Mouse (Mus musculus) neutrophil, adult 83 days (primary cell): ENCODE data around the gene 4933427D14Rik. TPM values are rescaled to one million over a fixed set of nuclear protein-coding genes. Genes with fewer than 3 reads are reported as not detected.

Experiments used
- total RNA-seq, 2 experiments: library from RNA; stranded (reverse); gene quantifications; one replicate each; pipeline ENCODE4 v1.2.4; 2023

Gene 4933427D14Rik
- 1 to 10 TPM; 6.8 to 7.9 TPM for total RNA-seq

GRCm38 (mm10) chr11:72207204-72207833 is at the start of gene 4933427D14Rik, which contains the start of gene Txndc17:
Gene 4933427D14Rik (minus strand): TSS chr11:72207459.
Gene Txndc17 (plus strand): TSS chr11:72207547.

GRCm38 (mm10) chr11:72215410-72215797 is 8.1 kb upstream of the 4933427D14Rik start, which contains the start of gene Med31:
Gene Med31 (minus strand): TSS chr11:72215592.

GRCm38 (mm10) chr11:72206341-72207203 is 687 bp downstream of the 4933427D14Rik start, which contains the start of gene Gm43951:
Gene Gm43951 (minus strand): TSS chr11:72206840.

GRCm38 (mm10) chr11:72135383-72136158 is 71.7 kb downstream of the 4933427D14Rik start, which contains the start of gene Pitpnm3:
Gene Pitpnm3 (minus strand): TSS chr11:72135778.

Other genes with a start within 250 kb of the 4933427D14Rik start
- gene Aipl1, start 169.9 kb downstream of the 4933427D14Rik start, total RNA-seq, result under 1 TPM; 0.18 to 0.46 TPM
- 10 to 100 TPM; 22.7 to 27.2 TPM for gene Pimreg, start 165.4 kb downstream of the 4933427D14Rik start, total RNA-seq
- under 1 TPM; 0.07 to 0.09 TPM for gene Pitpnm3, start 71.7 kb downstream of the 4933427D14Rik start, total RNA-seq
- gene Gm43951, start 619 bp downstream of the 4933427D14Rik start, total RNA-seq, result under 1 TPM; 0.26 to 0.79 TPM
- gene Txndc17, start 88 bp upstream of the 4933427D14Rik start, total RNA-seq, result 10 to 100 TPM; 45.7 to 51.2 TPM
- gene Med31, start 8.1 kb upstream of the 4933427D14Rik start, total RNA-seq, result 10 to 100 TPM; 30.6 to 33.7 TPM
- 1 to 10 TPM; 1.2 to 1.8 TPM for gene Slc13a5, start 59.8 kb upstream of the 4933427D14Rik start, total RNA-seq
- 10 to 100 TPM; 16.2 to 16.9 TPM for gene Xaf1, start 94.2 kb upstream of the 4933427D14Rik start, total RNA-seq
- under 1 TPM in 1 of 2 experiments, not detected in 1; 0.24 TPM for gene Fbxo39, start 107.0 kb upstream of the 4933427D14Rik start, total RNA-seq
- not detected for gene Tekt1, start 155.0 kb upstream of the 4933427D14Rik start, total RNA-seq
- under 1 TPM; 0.18 to 0.24 TPM for gene Smtnl2, start 204.3 kb upstream of the 4933427D14Rik start, total RNA-seq
- not detected for gene Ggt6, start 228.1 kb upstream of the 4933427D14Rik start, total RNA-seq
- gene Mybbp1a, start 233.9 kb upstream of the 4933427D14Rik start, total RNA-seq, result 10 to 100 TPM; 33.5 to 37.5 TPM